Mouse (Mus musculus) neural tube, embryonic 12.5 days (tissue): ENCODE data around the gene Kpna2. TPM values are rescaled to one million over a fixed set of nuclear protein-coding genes. Genes with fewer than 3 reads are reported as not detected.

Experiments
- polyA plus RNA-seq: library from polyadenylated mRNA; unstranded; fragments of >200 nt; fragmentation: Nextera tagmentation; extraction: Ambion mirVana; gene quantifications from 2 replicates; pipeline ENCODE4 v1.2.1, GENCODE M21; 2016

Kpna2 gene
- polyA plus RNA-seq, 1 experiment from 2014 or later, result 392 TPM

Other genes with a start within 250 kb of the Kpna2 start
- gene Pecam1, start 248.9 kb downstream of the Kpna2 start, polyA plus RNA-seq, result 22.5 and 25.5 TPM in 2 replicates
- gene Milr1, start 248.3 kb downstream of the Kpna2 start, polyA plus RNA-seq, result 0.89 and 1.4 TPM in 2 replicates
- 9.3 and 10.8 TPM in 2 replicates for gene Polg2, start 220.0 kb downstream of the Kpna2 start, polyA plus RNA-seq
- gene Ddx5, start 210.4 kb downstream of the Kpna2 start, polyA plus RNA-seq, result 437 and 465 TPM in 2 replicates
- gene Cep95, start 210.3 kb downstream of the Kpna2 start, polyA plus RNA-seq, result 21.5 and 25.2 TPM in 2 replicates
- gene Smurf2, start 78.8 kb downstream of the Kpna2 start, polyA plus RNA-seq, result 16.4 and 18.2 TPM in 2 replicates
- gene 1810010H24Rik, start 26.1 kb upstream of the Kpna2 start, polyA plus RNA-seq, result 5.2 and 5.5 TPM in 2 replicates
- 35.6 and 42.0 TPM in 2 replicates for gene Bptf, start 132.6 kb upstream of the Kpna2 start, polyA plus RNA-seq
- 57.2 and 60.6 TPM in 2 replicates for gene Nol11, start 189.8 kb upstream of the Kpna2 start, polyA plus RNA-seq